Mouse (Mus musculus): ENCODE results near the gene Myo15b. TPM values are rescaled to one million over a fixed set of nuclear protein-coding genes. Genes with fewer than 3 reads are reported as not detected.

Myo15b gene
- polyA plus RNA-seq, 1 experiment from 2014 or later: 0.18 TPM

GRCm38 (mm10) chr11:115899486-115900266 lies 41.5 kb downstream of the Myo15b start, which contains the start of gene Smim5:
Gene Smim5 (plus strand): TSS chr11:115899966.
- H3K27ac ChIP-seq: peak within 1 kb of the TSS; percentile 51; the same call in 1 of the 2 replicates
- H3K4me3 ChIP-seq: no peak within 1 kb of the TSS

DNA sequence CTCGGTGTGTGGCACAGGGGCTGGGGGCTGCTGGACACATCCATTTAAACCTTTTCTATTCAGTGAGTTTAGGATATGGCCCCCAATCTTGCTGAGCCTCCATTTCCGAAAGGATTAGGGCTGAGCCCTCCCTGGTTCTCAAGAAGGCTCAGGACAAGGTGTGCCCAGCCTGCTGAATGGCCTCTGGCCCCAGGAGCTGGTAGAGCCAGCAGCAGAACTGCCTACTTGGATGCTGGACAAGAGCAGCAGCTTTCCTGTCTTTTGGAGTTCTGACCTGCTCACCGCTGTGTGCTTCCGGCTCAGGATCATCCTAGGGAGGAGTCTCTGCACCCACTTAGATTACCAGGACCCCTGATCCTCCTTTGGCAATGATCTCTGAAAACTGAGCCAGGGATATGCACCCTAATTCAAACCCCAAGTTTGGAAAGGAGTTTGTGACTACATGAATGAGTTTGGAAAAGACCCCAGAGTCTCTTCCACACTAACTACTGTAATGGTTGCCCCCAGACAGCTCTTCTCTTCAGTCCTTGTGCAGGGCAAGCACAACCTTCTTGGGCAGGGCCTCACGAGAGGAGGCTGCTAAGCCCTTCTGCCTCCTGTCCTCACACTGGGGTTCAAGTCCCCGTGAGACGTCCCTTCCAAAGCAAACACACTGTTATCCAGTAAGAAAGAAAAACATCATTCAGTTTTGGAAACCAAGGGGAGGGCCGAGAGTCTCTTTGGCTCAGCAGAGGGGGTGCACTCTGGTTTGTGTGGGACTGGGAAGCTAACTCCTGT lies 42.5 kb downstream of the Myo15b start:
- 0 out of 2 replicates have a peak overlapping the region, but pooled peaks have one; percentile 10 for H3K4me2 ChIP-seq (replicated peaks)
- ATAC-seq (ENCODE audit: insufficient number of reproducible peaks, insufficient read depth, low FRiP score, low TSS enrichment): no peak
- no peaks in the 10 kb centered on the region for H3K27me3 ChIP-seq
- WGBS: 69% methylated on average over 8 of the region's 8 CpGs
- H3K4me1 ChIP-seq: peaks cover 29% of the 10 kb centered on the region
- H3K9ac ChIP-seq: 0 out of 2 replicates have a peak overlapping the region, but pooled peaks have one; percentile 0
- no peak overlapping the region for H3K4me3 ChIP-seq
- H3K27ac ChIP-seq: no peak overlapping the region
- peaks cover 12% of the 10 kb centered on the region; the same call in 1 of the 2 replicates for H3K36me3 ChIP-seq
- H3K9me3 ChIP-seq: no peaks in the 10 kb centered on the region

More at GRCm38 (mm10) chr11:115899486-115900266, 41.5 kb downstream of the Myo15b start, which contains the start of gene Smim5:
- H3K9me3 ChIP-seq: no peaks in the 10 kb centered on the region
- H3K4me2 ChIP-seq (replicated peaks): 0 out of 2 replicates have a peak within 1 kb of the TSS, but pooled peaks have one; percentile 10
- peaks cover 18% of the 10 kb centered on the region for H3K36me3 ChIP-seq
- no peak for ATAC-seq (ENCODE audit: insufficient number of reproducible peaks, insufficient read depth, low FRiP score, low TSS enrichment)
- H3K9ac ChIP-seq: 0 out of 2 replicates have a peak within 1 kb of the TSS, but pooled peaks have one; percentile 0
- WGBS: 31% methylated on average over 16 of the region's 16 CpGs
- H3K4me1 ChIP-seq: peaks cover 23% of the 10 kb centered on the region
- H3K27me3 ChIP-seq: no peaks in the 10 kb centered on the region

DNA sequence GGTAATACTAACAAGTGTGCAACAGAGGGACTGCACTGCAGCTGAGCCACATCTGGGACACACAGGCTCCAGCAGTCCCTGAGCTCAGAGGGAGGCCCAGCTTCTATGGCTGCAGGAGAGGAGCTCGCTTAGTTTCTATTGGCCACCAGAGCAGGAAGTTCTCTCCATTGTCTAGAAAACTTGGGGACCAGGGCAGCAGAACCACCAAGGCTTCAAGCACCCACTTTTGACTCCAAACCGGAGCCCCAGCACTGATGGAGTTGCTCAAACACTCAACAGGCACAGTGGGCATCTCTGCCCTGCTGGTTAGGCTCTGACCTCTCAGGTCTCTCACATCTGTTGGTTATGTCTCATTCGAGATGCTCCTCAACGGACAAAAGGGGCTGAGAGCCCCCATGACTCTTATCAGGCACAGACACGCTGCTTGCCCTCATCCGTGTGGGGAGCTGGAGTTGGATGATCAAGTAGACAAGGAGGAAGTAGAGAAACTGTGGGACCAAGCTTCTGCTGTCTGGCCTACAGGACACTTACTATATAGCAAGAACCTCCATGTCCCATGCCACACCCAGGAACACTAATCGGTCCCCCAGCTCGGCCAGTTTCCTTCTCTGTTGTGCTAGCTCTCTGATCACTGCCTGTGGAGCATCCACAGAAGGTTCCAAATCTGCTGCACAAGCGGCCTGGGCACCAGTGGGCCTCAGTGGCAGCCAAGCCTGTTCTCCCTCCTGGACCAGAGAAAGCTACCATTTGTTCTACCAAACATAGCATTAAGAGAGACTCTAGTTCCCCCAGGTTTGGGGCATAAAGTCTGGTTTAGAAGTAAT lies 43.3 kb downstream of the Myo15b start:
- peaks cover 34% of the 10 kb centered on the region for H3K4me1 ChIP-seq
- no peak overlapping the region for H3K4me2 ChIP-seq (replicated peaks)
- H3K27ac ChIP-seq: no peak overlapping the region
- H3K9ac ChIP-seq: no peak overlapping the region
- no peaks in the 10 kb centered on the region for H3K27me3 ChIP-seq
- WGBS: 87% methylated on average over 9 of the region's 9 CpGs
- ATAC-seq (ENCODE audit: insufficient number of reproducible peaks, insufficient read depth, low FRiP score, low TSS enrichment): no peak
- no peaks in the 10 kb centered on the region for H3K9me3 ChIP-seq
- H3K4me3 ChIP-seq: no peak overlapping the region
- 0 out of 2 replicates have a peak, but pooled peaks cover 7% of the 10 kb centered on the region for H3K36me3 ChIP-seq

- 0 out of 2 replicates have a peak, but pooled peaks cover 3% of the 10 kb centered on the region for H3K36me3 ChIP-seq
- no peak for ATAC-seq (ENCODE audit: insufficient number of reproducible peaks, insufficient read depth, low FRiP score, low TSS enrichment)
- no peaks in the 10 kb centered on the region for H3K27me3 ChIP-seq
- no peak overlapping the region for H3K9ac ChIP-seq
- H3K4me3 ChIP-seq: no peak overlapping the region
- WGBS: 77% methylated on average over 5 of the region's 5 CpGs
- no peaks in the 10 kb centered on the region for H3K9me3 ChIP-seq
- no peak overlapping the region for H3K4me2 ChIP-seq (replicated peaks)
- no peak overlapping the region; the same call in 1 of the 2 replicates for H3K27ac ChIP-seq
- peaks cover 34% of the 10 kb centered on the region for H3K4me1 ChIP-seq
These were observed 44.0 kb downstream of the Myo15b start for GRCm38 (mm10) chr11:115902177-115902576.

DNA sequence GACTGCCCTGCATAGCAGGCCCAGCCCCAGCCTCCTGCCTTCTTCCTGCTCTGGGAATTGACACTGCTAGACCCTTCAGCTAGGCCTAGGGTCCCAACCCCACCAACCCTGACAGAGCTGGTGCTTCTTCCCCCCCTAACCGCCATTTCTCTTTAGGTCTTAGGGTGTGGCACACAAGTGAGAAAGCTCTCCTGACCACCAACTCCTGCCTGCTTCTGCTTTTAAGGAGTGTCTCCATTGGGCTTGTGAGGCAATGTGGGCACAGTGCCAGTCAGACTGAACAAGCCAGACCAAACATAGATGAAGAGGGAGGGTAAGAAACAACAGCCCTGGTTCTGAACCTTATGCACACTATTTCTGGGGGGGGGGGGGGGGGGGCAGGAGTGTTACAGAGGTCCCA lies 44.6 kb downstream of the Myo15b start:
- Histone ChIP-seq H3K4me2 (replicated peaks) (no peak overlapping the region), H3K27ac (no peak overlapping the region), H3K27me3 (no peaks in the 10 kb centered on the region), H3K36me3 (0 out of 2 replicates have a peak, but pooled peaks cover 3% of the 10 kb centered on the region), H3K9me3 (no peaks in the 10 kb centered on the region), H3K4me1 (peaks cover 34% of the 10 kb centered on the region), H3K4me3 (no peak overlapping the region), H3K9ac (no peak overlapping the region)
- ATAC-seq (ENCODE audit: insufficient number of reproducible peaks, insufficient read depth, low FRiP score, low TSS enrichment): no peak
- WGBS: 68% methylated on average over 1 of the region's 1 CpGs

- no peak overlapping the region for H3K9ac ChIP-seq
- H3K4me3 ChIP-seq: no peak overlapping the region
- 71% methylated on average over 11 of the region's 11 CpGs for WGBS
- H3K27me3 ChIP-seq: no peaks in the 10 kb centered on the region
- H3K9me3 ChIP-seq: no peaks in the 10 kb centered on the region
- no peak overlapping the region for H3K4me2 ChIP-seq (replicated peaks)
- H3K27ac ChIP-seq: peak overlapping the region; percentile 41; the same call in 1 of the 2 replicates
- peaks cover 7% of the 10 kb centered on the region; the same call in 1 of the 2 replicates for H3K36me3 ChIP-seq
- peaks cover 34% of the 10 kb centered on the region for H3K4me1 ChIP-seq
- no peak for ATAC-seq (ENCODE audit: insufficient number of reproducible peaks, insufficient read depth, low FRiP score, low TSS enrichment)
These were observed 45.4 kb downstream of the Myo15b start for GRCm38 (mm10) chr11:115903384-115904230.

DNA sequence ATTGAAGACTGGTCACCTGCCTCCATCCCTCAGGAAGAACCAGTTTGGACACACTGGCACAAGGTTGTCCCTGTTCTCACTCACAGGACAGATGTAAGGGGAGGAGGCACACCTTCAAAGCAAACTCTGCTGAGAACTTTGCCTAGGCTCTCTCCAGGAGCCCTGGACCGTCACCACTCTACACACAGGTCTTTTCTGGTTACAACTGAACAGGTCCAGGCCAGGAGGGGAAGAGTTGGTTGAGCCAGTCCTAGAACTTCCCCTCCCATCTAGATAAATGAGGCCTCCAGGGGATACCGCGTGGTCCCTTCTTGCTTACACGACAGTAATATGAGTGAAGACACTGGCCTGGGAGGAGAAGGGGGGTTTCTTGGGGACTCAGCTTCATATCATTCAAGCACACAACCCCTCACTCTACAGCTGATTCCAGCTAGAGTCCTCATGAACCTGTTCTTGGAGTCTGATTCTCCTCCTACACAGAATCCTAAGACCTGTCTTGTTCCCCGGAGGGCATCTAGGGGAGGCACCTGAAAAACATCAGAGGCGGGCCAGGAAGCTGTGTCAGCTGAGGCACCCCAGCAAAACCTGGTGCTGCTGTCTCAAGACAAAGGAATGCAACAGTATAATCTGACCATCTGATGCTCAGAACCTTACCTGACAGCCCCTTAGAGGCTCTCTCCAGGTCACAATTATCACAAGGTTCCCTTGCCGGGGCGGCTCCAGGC lies 46.2 kb downstream of the Myo15b start:
- Histone ChIP-seq H3K4me3 (no peak overlapping the region), H3K27ac (peak overlapping the region; percentile 51), H3K4me1 (peaks cover 34% of the 10 kb centered on the region), H3K9me3 (no peaks in the 10 kb centered on the region), H3K36me3 (peaks cover 7% of the 10 kb centered on the region; the same call in 1 of the 2 replicates), H3K9ac (no peak overlapping the region), H3K27me3 (no peaks in the 10 kb centered on the region), H3K4me2 (replicated peaks) (no peak overlapping the region)
- 76% methylated on average over 8 of the region's 8 CpGs for WGBS
- ATAC-seq (ENCODE audit: insufficient number of reproducible peaks, insufficient read depth, low FRiP score, low TSS enrichment): no peak

GRCm38 (mm10) chr11:115904956-115905790 lies 47.0 kb downstream of the Myo15b start:
- 51% methylated on average over 16 of the region's 16 CpGs for WGBS
- no peak overlapping the region for H3K9ac ChIP-seq
- H3K4me2 ChIP-seq (replicated peaks): 0 out of 2 replicates have a peak overlapping the region, but pooled peaks have one; percentile 1

GRCm38 (mm10) chr11:115906116-115906515 lies 47.9 kb downstream of the Myo15b start:
- peaks cover 16% of the 10 kb centered on the region for H3K4me1 ChIP-seq
- H3K27me3 ChIP-seq: no peaks in the 10 kb centered on the region
- H3K27ac ChIP-seq: no peak overlapping the region
- no peaks in the 10 kb centered on the region for H3K9me3 ChIP-seq
- no peak overlapping the region for H3K4me2 ChIP-seq (replicated peaks)
- no peak overlapping the region for H3K9ac ChIP-seq
- 76% methylated on average over 3 of the region's 3 CpGs for WGBS
- H3K36me3 ChIP-seq: peaks cover 13% of the 10 kb centered on the region; the same call in 1 of the 2 replicates
- H3K4me3 ChIP-seq: no peak overlapping the region
- no peak for ATAC-seq (ENCODE audit: insufficient number of reproducible peaks, insufficient read depth, low FRiP score, low TSS enrichment)

More at GRCm38 (mm10) chr11:115904956-115905790, 47.0 kb downstream of the Myo15b start:
- H3K36me3 ChIP-seq: peaks cover 9% of the 10 kb centered on the region; the same call in 1 of the 2 replicates
- ATAC-seq (ENCODE audit: insufficient number of reproducible peaks, insufficient read depth, low FRiP score, low TSS enrichment): 0 out of 2 replicates have a peak, but pooled peaks have one; percentile 33
- no peaks in the 10 kb centered on the region for H3K9me3 ChIP-seq
- no peak overlapping the region for H3K4me3 ChIP-seq
- peaks cover 26% of the 10 kb centered on the region for H3K4me1 ChIP-seq
- peak overlapping the region; percentile 51 for H3K27ac ChIP-seq
- no peaks in the 10 kb centered on the region for H3K27me3 ChIP-seq
